Mouse (Mus musculus): ENCODE measurements around the gene Syt8.

- TF ChIP-seq MYOG (IDR thresholded peaks at IDR 0.05; ENCODE audit: control insufficient read depth, extremely low read depth, insufficient read length) (no peak), CTCF (IDR thresholded peaks at IDR 0.05; ENCODE audit: control insufficient read depth, insufficient read depth, insufficient read length) (no peak)
These were observed 41.5 kb upstream of the Syt8 start for GRCm38 (mm10) chr7:142393191-142393590.

Data from C2C12 (cell line).